Mouse (Mus musculus): ENCODE measurements around the gene Mtr.
A peak's percentile ranks its signal among the peaks of the same experiment; 100 is the strongest.

Gene Mtr

GRCm38 (mm10) chr13:12245938-12246337 is 12.0 kb downstream of the Mtr start:
- DNase-seq (ENCODE audit: inconsistent age in 2 of 2, low spot score in 1 of 2) = no peak

GRCm38 (mm10) chr13:12243991-12244390 is 13.9 kb downstream of the Mtr start:
- DNase-seq (ENCODE audit: inconsistent age in 2 of 2, low spot score in 1 of 2) = no peak

- DNase-seq (ENCODE audit: inconsistent age in 2 of 2, low spot score in 1 of 2) = peak in 1 of 2 experiments; percentile 21
These were observed 25.8 kb downstream of the Mtr start for GRCm38 (mm10) chr13:12232141-12232540.

- no peak for DNase-seq (ENCODE audit: inconsistent age in 2 of 2, low spot score in 1 of 2)
These were observed 29.7 kb downstream of the Mtr start for GRCm38 (mm10) chr13:12228248-12228647.

- no peak for DNase-seq (ENCODE audit: inconsistent age in 2 of 2, low spot score in 1 of 2)
These were observed 30.3 kb downstream of the Mtr start for GRCm38 (mm10) chr13:12227606-12228005.

GRCm38 (mm10) chr13:12218603-12219002 is 39.3 kb downstream of the Mtr start:
- DNase-seq (ENCODE audit: inconsistent age in 2 of 2, low spot score in 1 of 2) = no peak

- DNase-seq (ENCODE audit: inconsistent age in 2 of 2, low spot score in 1 of 2) = no peak
These were observed 43.0 kb downstream of the Mtr start for GRCm38 (mm10) chr13:12214922-12215321.

- no peak for DNase-seq (ENCODE audit: inconsistent age in 2 of 2, low spot score in 1 of 2)
These were observed 46.9 kb downstream of the Mtr start for GRCm38 (mm10) chr13:12211058-12211457.

GRCm38 (mm10) chr13:12210023-12210762 is 47.7 kb downstream of the Mtr start:
- peak; percentile 23 to 75 for DNase-seq (ENCODE audit: inconsistent age in 2 of 2, low spot score in 1 of 2)

GRCm38 (mm10) chr13:12200372-12200771 is 57.5 kb downstream of the Mtr start:
- peak; percentile 15 to 41 for DNase-seq (ENCODE audit: inconsistent age in 2 of 2, low spot score in 1 of 2)

- DNase-seq (ENCODE audit: inconsistent age in 2 of 2, low spot score in 1 of 2) = no peak
These were observed 59.4 kb downstream of the Mtr start for GRCm38 (mm10) chr13:12198486-12198885.

- peak; percentile 45 to 71 for DNase-seq (ENCODE audit: inconsistent age in 2 of 2, low spot score in 1 of 2)
These were observed 61.1 kb downstream of the Mtr start for GRCm38 (mm10) chr13:12196861-12197260.

- peak; percentile 70 to 74 for DNase-seq (ENCODE audit: inconsistent age in 2 of 2, low spot score in 1 of 2)
These were observed 61.9 kb downstream of the Mtr start for GRCm38 (mm10) chr13:12196012-12196411.

- DNase-seq (ENCODE audit: inconsistent age in 2 of 2, low spot score in 1 of 2) = no peak
These were observed 62.8 kb downstream of the Mtr start for GRCm38 (mm10) chr13:12194942-12195662.

- DNase-seq (ENCODE audit: inconsistent age in 2 of 2, low spot score in 1 of 2) = no peak
These were observed 68.7 kb downstream of the Mtr start for GRCm38 (mm10) chr13:12189219-12189618.

- no peak for DNase-seq (ENCODE audit: inconsistent age in 2 of 2, low spot score in 1 of 2)
These were observed 69.1 kb downstream of the Mtr start for GRCm38 (mm10) chr13:12188804-12189203.

- no peak for DNase-seq (ENCODE audit: inconsistent age in 2 of 2, low spot score in 1 of 2)
These were observed 78.4 kb downstream of the Mtr start for GRCm38 (mm10) chr13:12179481-12179880.

- no peak for DNase-seq (ENCODE audit: inconsistent age in 2 of 2, low spot score in 1 of 2)
These were observed 81.2 kb downstream of the Mtr start for GRCm38 (mm10) chr13:12176761-12177160.

GRCm38 (mm10) chr13:12175988-12176736 is 81.8 kb downstream of the Mtr start:
- DNase-seq (ENCODE audit: inconsistent age in 2 of 2, low spot score in 1 of 2) = no peak

GRCm38 (mm10) chr13:12167276-12167675 is 90.6 kb downstream of the Mtr start:
- no peak for DNase-seq (ENCODE audit: inconsistent age in 2 of 2, low spot score in 1 of 2)

- DNase-seq (ENCODE audit: inconsistent age in 2 of 2, low spot score in 1 of 2) = no peak
These were observed 91.5 kb downstream of the Mtr start for GRCm38 (mm10) chr13:12166386-12166785.
